Comparison of ENCODE assay signal across 21 mouse cellular contexts in the genomic region with DNA sequence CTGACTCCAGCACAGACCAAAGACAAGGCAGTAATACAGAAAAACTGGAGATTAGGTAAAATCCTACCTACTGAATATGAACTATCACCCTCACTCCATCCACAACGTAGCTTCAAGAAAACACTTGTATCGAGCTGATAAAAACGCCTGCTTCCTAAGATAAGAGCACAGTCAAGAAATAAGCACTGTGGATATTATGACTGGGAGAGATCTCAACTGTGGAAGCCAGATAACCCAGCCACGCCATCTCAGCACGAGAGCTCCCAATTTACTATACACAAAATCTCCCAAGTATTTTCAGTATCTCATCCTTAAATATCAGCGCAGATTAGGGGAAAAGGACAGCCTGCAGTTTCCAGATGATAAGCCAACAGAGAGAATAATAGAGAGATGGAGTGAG.
A peak's percentile ranks its signal among the peaks of the same experiment; 100 is the strongest.
DNase-seq lines count a peak whose midpoint lies in the region; ATAC-seq lines count a peak whose summit lies in the region.
"Had no signal": no experiment of that assay in that cellular context is flagged by ENCODE, and none has a peak within 500 bp of the region (broad histone marks: within the 10 kb centered on the region; RNA-seq: fewer than 3 reads in every experiment).

No protein-coding gene starts in this region.

- peak overlapping the region; percentile 56 for H3K4me2 ChIP-seq in liver, embryonic 15.5 days
- H3K4me2 ChIP-seq: forebrain, embryonic 15.5 days; hindbrain, embryonic 13.5 days; limb, embryonic 12.5 days; lung, embryonic 14.5 days; midbrain, embryonic 12.5 days had no signal

- H3K4me3 ChIP-seq in liver, embryonic 15.5 days (replicated peaks): peak overlapping the region; percentile 15; the same call in 1 of the 2 replicates
- H3K4me3 ChIP-seq: forebrain, embryonic 15.5 days; hindbrain, embryonic 13.5 days; limb, embryonic 12.5 days; midbrain, embryonic 12.5 days; myocyte had no signal

- WGBS in liver, embryonic 15.5 days (ENCODE audit: insufficient replicate concordance): 24% methylated on average over 6 of the region's 6 CpGs

- H3K4me1 ChIP-seq in liver, embryonic 15.5 days (replicated peaks): peaks cover 33% of the 10 kb centered on the region
- H3K4me1 ChIP-seq: forebrain, embryonic 15.5 days; limb, embryonic 12.5 days had no signal

- H3K27ac ChIP-seq in liver, embryonic 15.5 days (replicated peaks): peak overlapping the region; percentile 72
- H3K27ac ChIP-seq: forebrain, embryonic 15.5 days; hindbrain, embryonic 13.5 days; limb, embryonic 12.5 days; midbrain, embryonic 12.5 days had no signal

- no peaks in the 10 kb centered on the region for H3K27me3 ChIP-seq in liver, embryonic 15.5 days
- H3K27me3 ChIP-seq: forebrain, embryonic 15.5 days; hindbrain, embryonic 13.5 days; limb, embryonic 12.5 days; midbrain, embryonic 12.5 days had no signal

- H3K36me3 ChIP-seq in liver, embryonic 15.5 days (replicated peaks): 0 out of 2 replicates have a peak, but pooled peaks cover 4% of the 10 kb centered on the region

- ATAC-seq in erythroid progenitor cell, adult 5-6 weeks (replicated peaks; ENCODE audit: low FRiP score, poor library complexity, severe bottlenecking): peak; percentile 80
- peak; percentile 93 for ATAC-seq in liver, embryonic 15.5 days (ENCODE audit: insufficient read depth)
- ATAC-seq: forebrain, embryonic 15.5 days; inflammation-experienced regulatory T-cells, adult 6 months had no signal

- no peaks in the 10 kb centered on the region for H3K9me3 ChIP-seq in liver, embryonic 15.5 days (replicated peaks)
- H3K9me3 ChIP-seq: forebrain, embryonic 15.5 days; hindbrain, embryonic 13.5 days; limb, embryonic 12.5 days; midbrain, embryonic 12.5 days had no signal

- peak; percentile 64 for DNase-seq in 416B (ENCODE audit: low read depth)
- peak; percentile 34 for DNase-seq in c-Kit-negative CD71-positive TER-119-positive erythroid progenitor cells, embryonic 14.5 days (ENCODE audit: low read depth, low spot score)
- DNase-seq in testis, postnatal 14 days (ENCODE audit: low spot score): no peak
- no peak for DNase-seq in cerebellum, adult 11-12 months
- no peak for DNase-seq in urinary bladder, postnatal 25 days (ENCODE audit: low spot score)
- DNase-seq: adrenal gland, postnatal 10 days; cerebellum, adult 9-10 months; gastrocnemius, postnatal 25 days; heart, postnatal 10 days; kidney, adult 9 months; lung, embryonic 14.5 days; lung, postnatal 4 days; thymus, adult 2 months had no signal

- H3K9ac ChIP-seq in liver, embryonic 15.5 days: no peak overlapping the region
- H3K9ac ChIP-seq: forebrain, embryonic 15.5 days; hindbrain, embryonic 13.5 days; limb, embryonic 12.5 days; lung, embryonic 14.5 days; midbrain, embryonic 12.5 days had no signal

Comparison
In these comparisons a context has a peak if more than half of its experiments do, and no peak if none do; other contexts are left out.
1. DNase-seq: peak in 416B (single experiment) and c-Kit-negative CD71-positive TER-119-positive erythroid progenitor cells, embryonic 14.5 days (single experiment); none in testis, postnatal 14 days (single experiment), cerebellum, adult 11-12 months (single experiment) and urinary bladder, postnatal 25 days (single experiment).